Mouse (Mus musculus) heart, adult 18-20 months (tissue): ENCODE data around the gene Lpar6. TPM values are rescaled to one million over a fixed set of nuclear protein-coding genes. Genes with fewer than 3 reads are reported as not detected.

Source experiments
- DNase-seq, 2 experiments: peaks; one replicate each; pipeline ENCODE4 v3.0.0; 2021 to 2022; ENCODE audit warnings: mixed read lengths in 1 of 2
- long read RNA-seq, 2 experiments: library from polyadenylated mRNA; stranded (forward); transcript quantifications; one replicate each; pipeline ENCODE4 v2.0.0; 2021
- total RNA-seq, 2 experiments: library from RNA; stranded (reverse); gene quantifications; 2 replicates each; pipeline ENCODE4 v1.2.3; 2021

Lpar6 gene
- total RNA-seq = 1 to 10 TPM; 1.6 to 2.1 TPM
- long read RNA-seq, experiment 1, full-length matches to known transcripts = 4 of 4 reads
- long read RNA-seq, experiment 1, partial matches to known transcripts = 0 of 4 reads
- long read RNA-seq, experiment 1, other reads (novel, unspliced or antisense) = 0 of 4 reads
- long read RNA-seq, experiment 2 = 0 reads

- DNase-seq = peak; percentile 84 to 85
Measured at GRCm38 (mm10) chr14:73237848-73238321, at the start of gene Lpar6. TSS of gene Lpar6 (plus strand) at chr14:73237895.

DNA sequence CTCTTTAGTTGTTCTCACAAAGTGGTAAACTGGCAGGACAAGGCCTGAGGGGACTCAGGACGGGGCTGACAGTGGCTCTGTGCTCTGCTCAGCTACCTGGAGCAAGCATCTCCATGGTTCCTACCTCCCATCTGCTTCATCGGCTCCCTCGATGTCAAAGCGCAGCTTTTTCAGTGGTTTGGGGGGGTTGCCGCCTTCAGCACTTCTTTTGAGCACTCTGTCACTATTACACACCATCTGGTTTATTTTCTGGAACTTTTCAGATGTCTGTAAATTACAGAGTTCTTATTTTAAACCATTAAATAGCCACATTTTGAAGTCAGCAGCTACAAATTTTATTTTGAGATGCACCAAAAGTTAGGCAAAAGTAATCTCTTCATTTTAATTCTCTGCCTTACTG, 38.6 kb upstream of the Lpar6 start:
- DNase-seq = no peak

DNA sequence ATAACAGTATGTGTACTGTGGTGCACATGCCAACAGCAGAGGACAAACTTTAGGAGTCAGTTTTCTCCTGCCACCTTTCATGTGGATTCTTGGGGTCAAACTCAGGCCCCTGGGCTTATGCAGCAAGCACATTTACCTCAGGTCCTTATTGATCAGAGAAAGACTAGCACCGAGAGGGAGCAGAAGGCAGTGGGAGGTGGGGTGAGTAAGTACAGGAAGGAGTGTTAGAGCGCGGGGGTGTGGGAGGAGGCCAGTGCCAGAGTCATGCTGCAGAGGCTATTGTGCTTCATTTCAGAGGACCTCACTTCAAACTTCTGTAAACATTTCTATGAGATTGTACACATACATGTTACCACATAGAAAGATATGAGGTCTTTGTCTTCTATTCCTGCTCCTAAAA, 36.2 kb upstream of the Lpar6 start:
- DNase-seq = no peak

DNA sequence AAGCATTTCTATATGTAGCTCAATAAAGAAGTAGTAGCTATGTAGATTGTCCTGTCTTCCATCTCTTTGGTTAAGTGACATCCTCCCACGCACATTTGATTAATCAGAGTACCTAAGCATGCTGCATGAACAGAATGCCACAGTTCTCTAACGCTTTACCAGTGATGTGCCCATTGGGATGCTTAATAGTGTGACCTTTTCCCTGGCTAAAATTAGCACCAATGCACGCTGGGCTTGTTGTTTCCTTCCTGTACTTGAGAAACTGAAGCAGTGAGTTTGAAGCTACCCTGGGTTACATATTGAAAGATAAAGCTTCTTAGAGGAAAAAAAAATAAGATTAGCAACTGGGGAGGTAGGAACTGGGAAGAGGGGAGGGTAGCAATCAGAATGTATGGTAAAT, 33.7 kb upstream of the Lpar6 start:
- no peak for DNase-seq

GRCm38 (mm10) chr14:73209262-73209661, 28.4 kb upstream of the Lpar6 start:
- peak; percentile 62 to 63 for DNase-seq

DNA sequence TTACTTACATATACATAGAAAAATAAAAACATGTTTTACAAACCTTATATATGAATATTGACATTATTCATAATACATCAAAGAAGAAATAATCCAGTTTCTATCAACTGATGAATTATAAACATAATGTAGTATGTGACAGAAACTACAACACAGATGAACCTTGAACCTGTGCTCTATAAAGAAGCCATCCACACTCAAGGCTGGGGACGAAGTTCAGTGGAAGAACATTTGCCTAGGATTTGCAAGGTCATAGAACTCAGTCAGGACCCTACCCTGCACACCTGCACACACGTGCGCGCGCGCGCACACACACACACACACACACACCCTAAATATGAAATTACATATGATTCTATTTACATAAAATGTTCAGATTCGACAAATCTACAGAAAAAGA, 27.5 kb upstream of the Lpar6 start:
- no peak for DNase-seq

GRCm38 (mm10) chr14:73211477-73211876, 26.2 kb upstream of the Lpar6 start:
- no peak for DNase-seq

DNA sequence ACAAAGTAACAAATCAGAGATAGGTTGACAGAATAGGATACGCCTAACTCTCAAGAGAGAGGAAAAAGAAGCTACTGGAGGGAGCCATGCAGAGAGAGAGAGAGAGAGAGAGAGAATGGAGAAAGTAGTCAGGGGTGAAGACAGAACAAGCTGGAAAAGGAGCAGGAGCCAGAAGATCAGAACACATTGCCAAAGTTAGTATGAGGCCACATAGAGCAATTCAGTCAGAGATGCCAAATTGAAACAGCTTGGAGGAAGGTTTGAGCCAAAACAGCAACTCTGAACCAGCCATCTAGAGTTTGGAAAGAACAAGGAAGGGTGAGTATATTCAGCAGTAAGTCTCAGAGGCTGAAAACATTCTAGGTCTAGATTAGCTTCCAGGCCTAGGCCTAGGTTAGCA, 20.6 kb upstream of the Lpar6 start:
- peak; percentile 53 to 64 for DNase-seq

- DNase-seq = peak in 1 of 2 experiments; percentile 27
Measured at GRCm38 (mm10) chr14:73222316-73222970, 15.3 kb upstream of the Lpar6 start.

DNA sequence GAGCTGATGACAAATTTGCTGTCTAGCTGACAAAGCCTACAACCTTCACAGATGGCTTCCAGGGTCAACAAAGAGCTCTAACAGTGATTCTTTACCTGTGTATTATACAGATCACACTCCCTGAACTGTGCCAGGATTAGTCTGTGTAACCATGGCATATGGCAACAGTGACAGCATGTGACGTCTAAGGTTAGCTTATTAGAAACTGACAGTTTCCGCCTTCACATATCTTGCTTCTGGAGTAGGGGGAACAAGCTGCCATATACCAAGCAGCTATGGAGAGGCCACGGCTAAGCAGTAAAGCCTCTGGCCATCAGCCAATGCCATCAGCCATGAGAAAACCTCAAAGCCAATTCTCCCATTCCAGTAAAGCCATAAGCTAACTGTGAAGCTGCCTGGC, 11.3 kb upstream of the Lpar6 start:
- DNase-seq = no peak

GRCm38 (mm10) chr14:73226849-73227248, 10.8 kb upstream of the Lpar6 start:
- no peak for DNase-seq

DNA sequence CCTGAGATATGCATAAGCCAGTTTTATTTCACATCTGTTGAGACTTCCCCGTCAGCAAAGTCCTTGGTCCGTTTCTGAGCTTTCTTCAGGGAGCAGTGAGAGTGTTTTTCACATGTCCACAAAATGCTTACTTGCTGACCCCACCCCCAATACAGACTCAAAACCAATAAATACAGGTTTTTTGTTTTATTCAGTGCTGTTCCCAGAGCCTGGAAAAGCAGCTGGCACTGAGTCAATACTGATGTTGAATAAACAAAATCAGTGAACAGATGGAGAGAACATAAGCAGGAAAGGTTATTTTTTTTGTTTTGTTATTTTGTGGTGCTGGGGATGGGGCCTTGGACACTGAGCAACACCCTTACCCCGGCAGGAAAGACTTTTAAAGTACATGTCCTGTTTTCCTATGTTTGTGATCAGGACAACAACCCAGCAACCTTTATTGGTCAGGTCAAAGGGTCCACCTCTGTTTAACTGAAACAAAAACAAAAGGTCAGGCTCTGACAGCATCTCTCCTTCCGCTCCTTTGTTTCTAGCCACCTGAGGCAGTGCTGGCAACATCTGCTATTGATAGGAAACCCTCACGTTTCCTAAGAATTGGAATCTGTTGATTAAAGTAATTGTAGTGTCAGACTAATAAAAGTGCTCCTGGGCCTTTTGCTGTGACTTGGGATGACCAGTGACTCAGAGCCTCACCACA, 6.3 kb upstream of the Lpar6 start:
- peak; percentile 34 to 42 for DNase-seq

GRCm38 (mm10) chr14:73234468-73235031, 3.1 kb upstream of the Lpar6 start:
- no peak for DNase-seq

- peak; percentile 67 to 76 for DNase-seq
Measured at GRCm38 (mm10) chr14:73238498-73239250, 979 bp downstream of the Lpar6 start.

DNA sequence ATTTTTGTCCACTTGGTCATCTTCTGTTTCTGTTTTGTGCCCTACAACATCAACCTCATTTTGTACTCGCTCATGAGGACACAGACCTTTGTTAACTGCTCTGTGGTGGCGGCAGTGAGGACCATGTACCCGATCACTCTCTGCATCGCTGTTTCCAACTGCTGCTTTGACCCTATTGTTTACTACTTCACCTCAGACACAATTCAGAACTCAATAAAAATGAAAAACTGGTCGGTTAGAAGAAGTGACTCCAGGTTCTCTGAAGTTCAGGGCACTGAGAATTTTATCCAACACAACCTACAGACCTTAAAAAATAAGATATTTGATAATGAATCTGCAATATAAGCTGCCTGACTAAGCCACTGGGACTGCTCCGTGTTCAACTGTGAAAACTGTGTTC, 1.6 kb downstream of the Lpar6 start:
- peak; percentile 27 to 44 for DNase-seq

DNA sequence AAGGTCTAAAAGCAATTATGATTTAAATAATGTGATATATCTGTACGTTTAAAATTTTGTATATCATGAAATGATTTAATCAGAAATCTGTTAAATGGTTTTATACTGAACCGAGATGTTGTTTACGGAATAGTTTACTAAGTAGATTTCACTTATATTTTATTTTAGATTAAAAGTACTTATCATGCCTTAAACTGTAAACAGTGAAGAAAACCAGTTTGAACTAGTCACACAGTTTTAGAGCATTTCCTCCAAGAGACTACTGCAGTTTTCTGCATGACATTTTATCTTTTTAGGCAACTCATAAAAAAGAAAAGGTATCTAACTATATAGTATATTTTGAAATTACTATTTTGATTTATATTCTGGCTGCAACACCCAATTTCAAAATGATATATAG, 2.2 kb downstream of the Lpar6 start:
- DNase-seq = no peak

DNA sequence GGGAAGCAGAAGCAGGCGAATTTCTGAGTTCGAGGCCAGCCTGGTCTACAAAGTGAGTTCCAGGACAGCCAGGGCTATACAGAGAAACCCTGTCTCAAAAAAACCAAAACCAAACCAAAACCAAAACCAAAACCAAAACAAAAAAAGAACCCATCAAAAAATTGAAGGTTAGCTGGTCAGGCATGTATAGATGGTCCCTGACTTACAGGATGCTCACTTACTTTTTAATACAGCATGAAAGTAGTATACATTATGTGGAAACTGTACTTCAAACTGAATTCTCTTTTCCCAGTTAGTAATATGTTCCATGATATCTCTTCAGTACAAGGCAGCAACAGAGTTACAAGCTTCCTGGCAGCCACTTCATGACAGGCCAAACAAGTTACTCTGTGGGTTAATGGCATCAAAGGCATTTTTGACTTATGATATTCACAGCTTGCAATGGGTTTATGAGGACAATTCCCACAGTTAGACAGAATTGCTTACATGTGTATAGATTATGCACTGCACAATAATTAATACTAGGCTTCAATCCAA, 6.4 kb downstream of the Lpar6 start:
- DNase-seq = no peak

DNA sequence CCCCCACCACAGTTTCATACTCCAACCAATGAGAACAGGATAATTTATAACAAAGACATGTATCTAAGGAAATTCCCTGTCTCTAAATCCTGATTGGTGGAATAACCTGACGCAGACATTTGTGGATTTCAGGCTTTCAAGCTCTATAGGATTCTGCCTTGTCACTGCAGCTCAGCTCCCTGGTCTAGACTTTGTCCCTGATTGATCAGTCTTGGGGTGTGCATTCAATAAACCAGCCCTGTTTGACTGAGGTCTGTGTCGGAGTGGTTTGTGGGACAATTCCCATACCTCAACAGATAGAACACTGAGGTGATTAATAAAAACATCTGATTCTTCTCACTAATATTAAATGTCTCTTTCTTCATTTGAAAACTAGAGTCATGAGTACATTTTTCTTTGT, 12.4 kb downstream of the Lpar6 start:
- DNase-seq = no peak

DNA sequence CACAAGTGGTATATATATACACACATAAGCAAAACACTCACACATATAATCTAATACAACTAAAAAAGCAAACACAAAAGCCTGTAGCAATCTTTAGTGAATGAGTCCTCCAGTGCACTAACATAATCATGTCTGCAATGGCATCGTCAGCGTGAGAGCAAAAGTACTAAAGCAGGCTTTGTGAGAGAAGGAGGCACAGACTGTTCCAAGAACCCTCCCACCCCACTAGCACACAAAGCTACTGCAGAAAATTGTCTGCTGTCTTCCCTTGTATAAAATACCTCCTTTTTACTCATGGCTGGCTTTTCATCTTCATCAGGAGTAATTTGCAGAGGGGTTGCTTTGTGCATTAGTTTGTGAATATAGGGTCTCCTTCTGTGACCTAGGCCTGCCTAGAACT, 14.6 kb downstream of the Lpar6 start:
- DNase-seq = no peak

- peak in 1 of 2 experiments; percentile 27 for DNase-seq
Measured at GRCm38 (mm10) chr14:73253453-73254251, 16.0 kb downstream of the Lpar6 start.

GRCm38 (mm10) chr14:73254412-73254811, 16.7 kb downstream of the Lpar6 start:
- no peak for DNase-seq
